Mouse (Mus musculus) embryonic facial prominence, embryonic 13.5 days (tissue): ENCODE measurements around the gene Acvr1. TPM values are rescaled to one million over a fixed set of nuclear protein-coding genes. Genes with fewer than 3 reads are reported as not detected.

Experiments used
- ATAC-seq: fragments of 200-750 bp; cut with Nextera tagmentation; 2 replicates; pipeline ENCODE4 v1.8.0; 2017; ENCODE audit warnings: low read depth; ENCODE audit not compliant: insufficient number of reproducible peaks, insufficient read depth, low FRiP score, low TSS enrichment
- H3K27ac ChIP-seq: fragments of 300-500 bp; sonication (generic); 2 replicates; pipeline ENCODE4 v1.5.1; 2015; ENCODE audit warnings: moderate library complexity, mild to moderate bottlenecking, inconsistent platforms
- H3K27me3 ChIP-seq: fragments of 300-500 bp; sonication (generic); 2 replicates; pipeline ENCODE4 v1.6.1; 2015; ENCODE audit warnings: mild to moderate bottlenecking, inconsistent platforms
- H3K36me3 ChIP-seq: fragments of 300-500 bp; sonication (generic); 2 replicates; pipeline ENCODE4 v1.6.1; 2015; ENCODE audit warnings: mild to moderate bottlenecking, inconsistent platforms
- H3K4me1 ChIP-seq: fragments of 300-500 bp; sonication (generic); 2 replicates; pipeline ENCODE4 v1.6.1; 2015; ENCODE audit warnings: inconsistent platforms
- H3K4me2 ChIP-seq: fragments of 300-500 bp; sonication (generic); 2 replicates; pipeline ENCODE4 v1.6.1; 2015; ENCODE audit warnings: moderate library complexity, mild to moderate bottlenecking, inconsistent platforms
- H3K4me3 ChIP-seq: fragments of 300-500 bp; sonication (generic); 2 replicates; pipeline ENCODE4 v1.5.1; 2015; ENCODE audit warnings: mild to moderate bottlenecking, inconsistent platforms
- H3K9ac ChIP-seq: fragments of 300-500 bp; sonication (generic); 2 replicates; pipeline ENCODE4 v1.6.1; 2015; ENCODE audit warnings: mild to moderate bottlenecking, inconsistent platforms
- H3K9me3 ChIP-seq: fragments of 300-500 bp; sonication (generic); 2 replicates; pipeline ENCODE4 v1.6.1; 2016; ENCODE audit warnings: inconsistent platforms
- WGBS: fragments of 180-500 bp; shearing (Covaris S2); methylation state at CpG from one replicate; pipeline ENCODE4 v1.1.7; 2015; ENCODE audit warnings: mixed read lengths; 5-methylcytosine and 5-hydroxymethylcytosine counted together
- polyA plus RNA-seq: library from polyadenylated mRNA; unstranded; fragments of >200 nt; fragmentation: Nextera tagmentation; extraction: Ambion mirVana; gene quantifications from 2 replicates; pipeline ENCODE4 v1.2.1, GENCODE M21; 2015

Acvr1 gene
- polyA plus RNA-seq, 1 experiment from 2014 or later, result 8.9 TPM

DNA sequence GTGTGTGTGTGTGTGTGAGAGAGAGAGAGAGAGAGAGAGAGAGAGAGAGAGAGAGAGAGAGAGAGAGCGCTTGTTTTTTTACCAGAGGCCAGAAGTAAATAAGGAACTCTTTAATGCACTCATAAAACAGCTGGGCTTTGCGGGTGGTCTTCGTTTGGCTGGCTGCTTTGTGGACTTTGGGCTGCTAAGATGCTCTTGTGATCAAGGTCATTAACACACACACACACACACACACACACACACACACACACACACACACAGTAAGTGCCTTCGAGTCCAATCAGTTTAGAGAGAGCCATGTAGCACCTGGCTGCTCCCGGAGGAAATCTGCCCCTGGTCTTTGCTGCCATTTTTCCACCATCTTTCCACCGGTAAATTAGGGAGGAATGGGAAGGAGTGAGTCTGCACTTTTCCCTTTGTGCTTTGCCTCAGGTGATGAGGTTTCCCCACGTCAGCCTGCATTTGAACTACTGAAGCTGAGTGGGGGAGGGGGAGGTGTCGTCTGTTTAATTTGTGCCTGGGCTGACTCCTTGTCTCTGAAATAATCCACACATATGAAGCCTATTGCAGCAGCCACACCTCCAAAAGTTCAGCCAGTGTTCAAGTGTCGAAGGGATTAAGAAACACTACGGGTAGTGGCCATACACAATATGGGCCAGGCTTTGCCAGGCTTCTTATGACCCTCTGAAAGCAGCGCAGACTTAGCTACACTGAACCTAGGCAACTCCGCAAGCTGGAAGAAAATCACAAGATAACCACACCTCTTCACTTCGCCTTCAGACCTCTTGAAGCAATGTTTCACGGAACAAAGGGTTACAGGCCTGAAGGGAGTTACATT, 80.3 kb downstream of the Acvr1 start:
- 67% methylated on average over 13 of the region's 14 CpGs for WGBS
- no peaks in the 10 kb centered on the region for H3K9me3 ChIP-seq
- H3K4me1 ChIP-seq, result peaks cover 32% of the 10 kb centered on the region
- H3K36me3 ChIP-seq, result peaks cover 3% of the 10 kb centered on the region; the same call in 1 of the 2 replicates
- H3K27ac ChIP-seq, result no peak overlapping the region
- H3K4me3 ChIP-seq, result no peak overlapping the region
- no peaks in the 10 kb centered on the region for H3K27me3 ChIP-seq
- no peak overlapping the region for H3K4me2 ChIP-seq
- ATAC-seq, result no peak
- H3K9ac ChIP-seq, result no peak overlapping the region

GRCm38 (mm10) chr2:58485683-58486082, 81.3 kb downstream of the Acvr1 start:
- Histone ChIP-seq H3K4me3 (no peak overlapping the region), H3K27me3 (no peaks in the 10 kb centered on the region), H3K4me2 (no peak overlapping the region), H3K27ac (peak overlapping the region; percentile 16; the same call in 1 of the 2 replicates), H3K9ac (no peak overlapping the region), H3K9me3 (no peaks in the 10 kb centered on the region), H3K36me3 (peaks cover 3% of the 10 kb centered on the region; the same call in 1 of the 2 replicates), H3K4me1 (peaks cover 35% of the 10 kb centered on the region)
- WGBS, result 81% methylated on average over 3 of the region's 3 CpGs
- ATAC-seq, result no peak

DNA sequence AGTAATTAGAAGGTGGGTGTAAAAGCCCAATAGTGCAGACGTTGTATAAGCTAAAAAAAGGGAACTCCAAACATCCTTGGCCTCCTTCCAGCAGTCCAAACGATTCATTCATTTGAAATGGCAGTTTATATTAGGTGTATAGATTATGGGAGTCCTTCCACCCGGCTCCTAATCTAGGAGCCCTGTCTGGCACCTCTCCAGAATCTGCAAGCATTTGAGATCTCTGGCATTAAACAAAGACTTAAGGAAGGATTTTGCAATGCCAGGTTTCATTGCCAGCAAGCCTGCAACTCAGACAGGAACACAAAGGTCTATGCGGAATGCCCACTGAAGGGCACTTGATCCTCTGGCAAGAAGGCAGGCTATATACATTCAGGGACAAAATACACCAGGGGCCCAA, 81.8 kb downstream of the Acvr1 start:
- Histone ChIP-seq H3K9me3 (no peaks in the 10 kb centered on the region), H3K27ac (no peak overlapping the region), H3K4me2 (no peak overlapping the region), H3K4me3 (no peak overlapping the region), H3K27me3 (no peaks in the 10 kb centered on the region), H3K4me1 (peaks cover 39% of the 10 kb centered on the region), H3K9ac (no peak overlapping the region), H3K36me3 (peaks cover 3% of the 10 kb centered on the region; the same call in 1 of the 2 replicates)
- WGBS, result 47% methylated on average over 4 of the region's 4 CpGs
- no peak for ATAC-seq

GRCm38 (mm10) chr2:58484284-58484965, 82.5 kb downstream of the Acvr1 start:
- H3K9ac ChIP-seq, result no peak overlapping the region
- H3K27me3 ChIP-seq, result no peaks in the 10 kb centered on the region
- H3K4me3 ChIP-seq, result no peak overlapping the region
- ATAC-seq, result no peak
- peaks cover 39% of the 10 kb centered on the region for H3K4me1 ChIP-seq
- peaks cover 5% of the 10 kb centered on the region for H3K36me3 ChIP-seq
- 68% methylated on average over 7 of the region's 7 CpGs for WGBS
- no peak overlapping the region for H3K27ac ChIP-seq
- H3K4me2 ChIP-seq, result no peak overlapping the region
- no peaks in the 10 kb centered on the region for H3K9me3 ChIP-seq

GRCm38 (mm10) chr2:58481450-58482100, 85.4 kb downstream of the Acvr1 start:
- H3K27ac ChIP-seq, result no peak overlapping the region
- H3K4me2 ChIP-seq, result no peak overlapping the region
- WGBS, result 67% methylated on average over 9 of the region's 9 CpGs
- no peak overlapping the region for H3K4me3 ChIP-seq
- H3K9me3 ChIP-seq, result no peaks in the 10 kb centered on the region
- H3K27me3 ChIP-seq, result no peaks in the 10 kb centered on the region
- H3K36me3 ChIP-seq, result peaks cover 13% of the 10 kb centered on the region
- peaks cover 27% of the 10 kb centered on the region for H3K4me1 ChIP-seq
- no peak for ATAC-seq
- no peak overlapping the region for H3K9ac ChIP-seq

- Histone ChIP-seq H3K4me2 (no peak overlapping the region), H3K36me3 (peaks cover 16% of the 10 kb centered on the region), H3K9ac (no peak overlapping the region), H3K27ac (no peak overlapping the region), H3K4me1 (peaks cover 23% of the 10 kb centered on the region), H3K9me3 (no peaks in the 10 kb centered on the region), H3K27me3 (no peaks in the 10 kb centered on the region), H3K4me3 (no peak overlapping the region)
- ATAC-seq, result no peak
- WGBS, result 69% methylated on average over 6 of the region's 6 CpGs
Measured at GRCm38 (mm10) chr2:58480764-58481163, 86.2 kb downstream of the Acvr1 start.

DNA sequence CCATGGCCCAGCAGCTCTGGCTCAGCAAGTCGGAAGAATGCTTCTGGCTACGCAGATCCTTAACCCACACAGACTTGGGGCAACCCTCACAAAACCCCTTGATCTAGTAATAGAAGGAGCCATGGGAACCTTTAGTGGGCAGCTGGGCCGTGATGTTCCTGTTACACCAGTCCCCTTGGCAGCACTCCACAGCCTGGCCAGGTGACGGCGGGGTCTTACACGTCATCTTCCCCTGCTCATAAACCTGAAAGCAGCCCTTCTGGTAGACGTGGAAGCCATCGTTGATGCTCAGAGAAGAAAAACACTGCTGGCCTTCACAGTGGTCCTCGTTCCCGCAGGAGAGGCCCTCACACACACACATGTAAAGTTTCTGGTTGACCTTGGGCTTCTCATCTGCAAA, 87.4 kb downstream of the Acvr1 start:
- WGBS, result 92% methylated on average over 10 of the region's 10 CpGs
- no peak overlapping the region for H3K4me2 ChIP-seq
- peaks cover 23% of the 10 kb centered on the region for H3K36me3 ChIP-seq
- H3K4me1 ChIP-seq, result peaks cover 13% of the 10 kb centered on the region
- H3K4me3 ChIP-seq, result no peak overlapping the region
- H3K27ac ChIP-seq, result no peak overlapping the region
- H3K9ac ChIP-seq, result no peak overlapping the region
- H3K27me3 ChIP-seq, result no peaks in the 10 kb centered on the region
- H3K9me3 ChIP-seq, result no peaks in the 10 kb centered on the region
- ATAC-seq, result no peak

DNA sequence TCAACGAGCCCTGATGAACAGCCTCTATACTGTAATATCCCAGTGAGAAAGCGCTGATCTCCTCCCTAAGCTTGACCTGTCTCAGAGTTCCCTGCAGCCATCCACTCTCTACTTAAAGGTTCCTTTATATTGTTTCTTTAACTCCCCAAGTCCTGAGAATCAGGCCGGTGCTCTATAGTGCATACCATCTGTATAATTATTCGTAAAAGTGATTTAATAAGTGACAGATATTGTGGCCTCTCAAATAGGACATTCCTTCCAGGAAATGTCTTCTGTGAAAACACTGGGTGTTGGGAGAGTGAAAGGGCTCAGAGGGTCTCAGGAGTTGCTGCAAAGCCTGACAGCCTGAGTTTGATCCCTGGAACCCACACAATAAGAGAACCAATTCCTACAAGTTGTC, 88.8 kb downstream of the Acvr1 start:
- Histone ChIP-seq H3K9ac (no peak overlapping the region), H3K27me3 (no peaks in the 10 kb centered on the region), H3K4me2 (no peak overlapping the region), H3K27ac (no peak overlapping the region), H3K9me3 (no peaks in the 10 kb centered on the region), H3K36me3 (peaks cover 34% of the 10 kb centered on the region), H3K4me3 (no peak overlapping the region), H3K4me1 (0 out of 2 replicates have a peak, but pooled peaks cover 7% of the 10 kb centered on the region)
- WGBS, result 92% methylated on average over 4 of the region's 4 CpGs
- no peak for ATAC-seq

DNA sequence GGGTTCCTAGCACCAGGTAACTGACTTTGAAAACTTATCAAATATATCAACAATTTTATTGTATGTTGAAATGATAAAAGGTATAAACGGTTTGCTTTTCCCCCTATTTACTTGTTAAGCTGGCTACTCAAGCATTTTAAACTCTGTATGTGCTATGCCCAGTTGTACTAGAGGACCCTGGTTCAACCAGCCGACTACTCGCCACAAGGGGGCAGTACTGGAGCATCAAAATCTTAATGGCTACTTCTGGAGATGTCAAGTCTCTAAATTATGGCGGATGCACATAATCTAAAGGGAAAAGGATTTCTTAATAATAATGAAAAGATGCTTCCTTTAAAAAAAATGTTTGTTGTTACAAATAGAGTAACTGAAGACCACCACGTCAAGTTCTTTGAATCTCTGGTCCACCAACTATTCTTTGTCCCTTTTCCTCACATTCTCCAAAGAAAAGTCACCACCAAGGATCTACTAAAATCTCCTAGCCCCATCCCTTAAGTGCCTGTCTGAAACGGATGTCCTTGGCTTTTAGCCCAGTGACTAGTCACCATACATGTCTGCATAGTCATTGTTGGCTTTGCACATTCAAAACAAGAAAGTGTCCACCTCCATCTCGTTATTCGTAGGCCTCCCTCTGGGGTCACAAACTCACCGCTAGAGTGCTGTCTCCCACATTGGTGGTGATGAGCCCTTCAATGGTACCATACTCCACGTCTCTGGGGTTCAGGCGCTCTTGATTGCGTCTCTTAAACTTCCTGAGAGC, 89.8 kb downstream of the Acvr1 start:
- Histone ChIP-seq H3K9me3 (no peaks in the 10 kb centered on the region), H3K9ac (no peak overlapping the region), H3K4me2 (no peak overlapping the region), H3K27me3 (no peaks in the 10 kb centered on the region), H3K4me1 (0 out of 2 replicates have a peak, but pooled peaks cover 7% of the 10 kb centered on the region), H3K27ac (no peak overlapping the region), H3K36me3 (peaks cover 44% of the 10 kb centered on the region), H3K4me3 (no peak overlapping the region)
- 65% methylated on average over 12 of the region's 12 CpGs for WGBS
- no peak for ATAC-seq

- H3K4me2 ChIP-seq, result no peak overlapping the region
- no peaks in the 10 kb centered on the region for H3K27me3 ChIP-seq
- WGBS, result 84% methylated on average over 8 of the region's 8 CpGs
- H3K27ac ChIP-seq, result no peak overlapping the region
- no peak overlapping the region for H3K4me3 ChIP-seq
- ATAC-seq, result no peak
- H3K9me3 ChIP-seq, result no peaks in the 10 kb centered on the region
- H3K9ac ChIP-seq, result no peak overlapping the region
- 0 out of 2 replicates have a peak, but pooled peaks cover 3% of the 10 kb centered on the region for H3K4me1 ChIP-seq
- peaks cover 56% of the 10 kb centered on the region for H3K36me3 ChIP-seq
Measured at GRCm38 (mm10) chr2:58475578-58475977, 91.4 kb downstream of the Acvr1 start.

DNA sequence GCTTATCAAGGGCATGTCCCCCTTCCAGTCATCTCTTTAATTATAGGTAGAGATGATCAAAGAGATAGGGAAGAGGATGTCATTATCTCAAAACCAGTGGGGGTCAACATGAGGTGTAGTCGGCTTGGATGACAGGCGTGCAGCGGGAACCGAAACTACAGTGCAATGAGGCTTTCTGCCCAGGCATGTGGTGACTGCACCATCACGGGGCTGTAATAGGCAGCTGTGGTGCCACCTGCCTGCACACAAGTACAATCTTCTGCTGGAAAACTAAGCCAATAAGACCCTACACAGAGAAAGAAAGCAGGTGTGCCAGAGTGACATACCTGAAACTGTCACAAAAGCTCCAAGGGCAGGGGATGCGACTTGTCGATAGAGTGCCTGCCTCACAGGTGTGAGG, 96.7 kb downstream of the Acvr1 start:
- H3K4me3 ChIP-seq, result no peak overlapping the region
- peaks cover 85% of the 10 kb centered on the region for H3K36me3 ChIP-seq
- ATAC-seq, result no peak
- H3K9ac ChIP-seq, result no peak overlapping the region
- no peaks in the 10 kb centered on the region for H3K4me1 ChIP-seq
- no peak overlapping the region for H3K27ac ChIP-seq
- WGBS, result 92% methylated on average over 7 of the region's 7 CpGs
- peaks cover 4% of the 10 kb centered on the region; the same call in 1 of the 2 replicates for H3K9me3 ChIP-seq
- H3K4me2 ChIP-seq, result no peak overlapping the region
- no peaks in the 10 kb centered on the region for H3K27me3 ChIP-seq
